Mouse (Mus musculus): ENCODE data around the gene Anapc13. TPM values are rescaled to one million over a fixed set of nuclear protein-coding genes. Genes with fewer than 3 reads are reported as not detected.

The Anapc13 gene
- polyA plus RNA-seq, 1 experiment from 2014 or later: 182 TPM

GRCm38 (mm10) chr9:102615071-102615470, 11.0 kb upstream of the Anapc13 start:
- Histone ChIP-seq H3K4me2 (replicated peaks; ENCODE audit: low read depth) (0 out of 2 replicates have a peak overlapping the region, but pooled peaks have one; percentile 3), H3K27me3 (replicated peaks; ENCODE audit: control insufficient read depth, insufficient read depth, low read length) (no peaks in the 10 kb centered on the region), H3K4me1 (replicated peaks; ENCODE audit: control insufficient read depth, insufficient read depth, low read length) (no peaks in the 10 kb centered on the region), H3K9me3 (ENCODE audit: control insufficient read depth) (no peaks in the 10 kb centered on the region), H3K36me3 (ENCODE audit: control insufficient read depth, insufficient read depth) (peaks cover 30% of the 10 kb centered on the region), H3K9ac (ENCODE audit: low read depth, low read length) (no peak overlapping the region), H3K27ac (ENCODE audit: low read depth, low read length) (peak overlapping the region; percentile 46), H3K4me3 (ENCODE audit: low read depth, low read length) (no peak overlapping the region)
- no peak for TF ChIP-seq CTCF (IDR thresholded peaks at IDR 0.05; ENCODE audit: low read depth)
- ATAC-seq: peak; percentile 56; the same call in 1 of the 2 replicates
- WGBS: 55% methylated on average over 3 of the region's 3 CpGs

GRCm38 (mm10) chr9:102616267-102616666, 9.8 kb upstream of the Anapc13 start:
- ATAC-seq: no peak
- peaks cover 20% of the 10 kb centered on the region for H3K36me3 ChIP-seq (ENCODE audit: control insufficient read depth, insufficient read depth)
- no peaks in the 10 kb centered on the region for H3K4me1 ChIP-seq (replicated peaks; ENCODE audit: control insufficient read depth, insufficient read depth, low read length)
- H3K9me3 ChIP-seq (ENCODE audit: control insufficient read depth): no peaks in the 10 kb centered on the region
- no peaks in the 10 kb centered on the region for H3K27me3 ChIP-seq (replicated peaks; ENCODE audit: control insufficient read depth, insufficient read depth, low read length)
- TF ChIP-seq CTCF (IDR thresholded peaks at IDR 0.05; ENCODE audit: low read depth): no peak
- H3K4me3 ChIP-seq (ENCODE audit: low read depth, low read length): no peak overlapping the region
- H3K9ac ChIP-seq (ENCODE audit: low read depth, low read length): no peak overlapping the region
- H3K27ac ChIP-seq (ENCODE audit: low read depth, low read length): peak overlapping the region; percentile 5; the same call in 1 of the 2 replicates
- WGBS: 71% methylated on average over 9 of the region's 9 CpGs
- H3K4me2 ChIP-seq (replicated peaks; ENCODE audit: low read depth): no peak overlapping the region

GRCm38 (mm10) chr9:102621385-102621784, 4.7 kb upstream of the Anapc13 start:
- H3K27me3 ChIP-seq (replicated peaks; ENCODE audit: control insufficient read depth, insufficient read depth, low read length): no peaks in the 10 kb centered on the region

GRCm38 (mm10) chr9:102622192-102622857, 3.8 kb upstream of the Anapc13 start:
- H3K36me3 ChIP-seq (ENCODE audit: control insufficient read depth, insufficient read depth): peaks cover 5% of the 10 kb centered on the region; the same call in 1 of the 2 replicates
- H3K9me3 ChIP-seq (ENCODE audit: control insufficient read depth): no peaks in the 10 kb centered on the region
- no peak for ATAC-seq
- no peak overlapping the region for H3K4me3 ChIP-seq (ENCODE audit: low read depth, low read length)
- H3K27me3 ChIP-seq (replicated peaks; ENCODE audit: control insufficient read depth, insufficient read depth, low read length): no peaks in the 10 kb centered on the region
- no peak overlapping the region for H3K4me2 ChIP-seq (replicated peaks; ENCODE audit: low read depth)
- peaks cover 5% of the 10 kb centered on the region for H3K4me1 ChIP-seq (replicated peaks; ENCODE audit: control insufficient read depth, insufficient read depth, low read length)
- no peak overlapping the region for H3K9ac ChIP-seq (ENCODE audit: low read depth, low read length)
- H3K27ac ChIP-seq (ENCODE audit: low read depth, low read length): no peak overlapping the region
- peak; percentile 88 for TF ChIP-seq CTCF (IDR thresholded peaks at IDR 0.05; ENCODE audit: low read depth)
- WGBS: 30% methylated on average over 5 of the region's 5 CpGs

More at GRCm38 (mm10) chr9:102621385-102621784, 4.7 kb upstream of the Anapc13 start:
- Histone ChIP-seq H3K27ac (ENCODE audit: low read depth, low read length) (no peak overlapping the region), H3K9me3 (ENCODE audit: control insufficient read depth) (no peaks in the 10 kb centered on the region), H3K4me1 (replicated peaks; ENCODE audit: control insufficient read depth, insufficient read depth, low read length) (no peaks in the 10 kb centered on the region), H3K4me2 (replicated peaks; ENCODE audit: low read depth) (no peak overlapping the region), H3K9ac (ENCODE audit: low read depth, low read length) (no peak overlapping the region), H3K4me3 (ENCODE audit: low read depth, low read length) (no peak overlapping the region), H3K36me3 (ENCODE audit: control insufficient read depth, insufficient read depth) (peaks cover 5% of the 10 kb centered on the region; the same call in 1 of the 2 replicates)
- no peak for ATAC-seq
- 48% methylated on average over 5 of the region's 5 CpGs for WGBS
- no peak for TF ChIP-seq CTCF (IDR thresholded peaks at IDR 0.05; ENCODE audit: low read depth)

- Histone ChIP-seq H3K9ac (ENCODE audit: low read depth, low read length) (no peak overlapping the region), H3K27me3 (replicated peaks; ENCODE audit: control insufficient read depth, insufficient read depth, low read length) (no peaks in the 10 kb centered on the region), H3K4me2 (replicated peaks; ENCODE audit: low read depth) (no peak overlapping the region), H3K27ac (ENCODE audit: low read depth, low read length) (no peak overlapping the region), H3K9me3 (ENCODE audit: control insufficient read depth) (no peaks in the 10 kb centered on the region), H3K36me3 (ENCODE audit: control insufficient read depth, insufficient read depth) (peaks cover 5% of the 10 kb centered on the region; the same call in 1 of the 2 replicates), H3K4me1 (replicated peaks; ENCODE audit: control insufficient read depth, insufficient read depth, low read length) (peaks cover 6% of the 10 kb centered on the region), H3K4me3 (ENCODE audit: low read depth, low read length) (no peak overlapping the region)
- WGBS: 77% methylated on average over 6 of the region's 6 CpGs
- ATAC-seq: no peak
- TF ChIP-seq CTCF (IDR thresholded peaks at IDR 0.05; ENCODE audit: low read depth): no peak
These were observed 3.2 kb upstream of the Anapc13 start for GRCm38 (mm10) chr9:102622876-102623275.

GRCm38 (mm10) chr9:102623581-102623980, 2.5 kb upstream of the Anapc13 start:
- no peak overlapping the region for H3K4me3 ChIP-seq (ENCODE audit: low read depth, low read length)
- WGBS: 82% methylated on average over 7 of the region's 7 CpGs
- H3K9me3 ChIP-seq (ENCODE audit: control insufficient read depth): no peaks in the 10 kb centered on the region
- H3K9ac ChIP-seq (ENCODE audit: low read depth, low read length): no peak overlapping the region
- H3K27ac ChIP-seq (ENCODE audit: low read depth, low read length): no peak overlapping the region
- H3K4me2 ChIP-seq (replicated peaks; ENCODE audit: low read depth): no peak overlapping the region
- peaks cover under 1% of the 10 kb centered on the region; the same call in 1 of the 2 replicates for H3K36me3 ChIP-seq (ENCODE audit: control insufficient read depth, insufficient read depth)
- H3K27me3 ChIP-seq (replicated peaks; ENCODE audit: control insufficient read depth, insufficient read depth, low read length): no peaks in the 10 kb centered on the region
- no peak; the same call in 1 of the 2 replicates for TF ChIP-seq CTCF (IDR thresholded peaks at IDR 0.05; ENCODE audit: low read depth)
- H3K4me1 ChIP-seq (replicated peaks; ENCODE audit: control insufficient read depth, insufficient read depth, low read length): peaks cover 6% of the 10 kb centered on the region
- ATAC-seq: no peak

Data from intestine, postnatal 0 days (tissue).